Mouse (Mus musculus) lung, postnatal 0 days (tissue): ENCODE measurements around the gene Ugt1a6b.

Experiments
- CTCF ChIP-seq: IDR thresholded peaks from 2 replicates; pipeline ENCODE4 v1.5.1; 2016; ENCODE audit warnings: antibody characterized with exemption, mild to moderate bottlenecking
- EP300 ChIP-seq: IDR thresholded peaks from 2 replicates; pipeline ENCODE4 v1.6.1; 2016; ENCODE audit warnings: antibody characterized with exemption, mild to moderate bottlenecking, control low read depth

- no peak for TF ChIP-seq EP300
- no peak for TF ChIP-seq CTCF
Measured at GRCm38 (mm10) chr1:88246386-88246785, 143.3 kb downstream of the Ugt1a6b start.
